Mouse (Mus musculus): ENCODE data around the gene Rpa1. TPM values are rescaled to one million over a fixed set of nuclear protein-coding genes. Genes with fewer than 3 reads are reported as not detected.

Rpa1 gene
- polyA plus RNA-seq (2012; rRNA removed): 54.6 and 59.8 TPM in 2 replicates

DNA sequence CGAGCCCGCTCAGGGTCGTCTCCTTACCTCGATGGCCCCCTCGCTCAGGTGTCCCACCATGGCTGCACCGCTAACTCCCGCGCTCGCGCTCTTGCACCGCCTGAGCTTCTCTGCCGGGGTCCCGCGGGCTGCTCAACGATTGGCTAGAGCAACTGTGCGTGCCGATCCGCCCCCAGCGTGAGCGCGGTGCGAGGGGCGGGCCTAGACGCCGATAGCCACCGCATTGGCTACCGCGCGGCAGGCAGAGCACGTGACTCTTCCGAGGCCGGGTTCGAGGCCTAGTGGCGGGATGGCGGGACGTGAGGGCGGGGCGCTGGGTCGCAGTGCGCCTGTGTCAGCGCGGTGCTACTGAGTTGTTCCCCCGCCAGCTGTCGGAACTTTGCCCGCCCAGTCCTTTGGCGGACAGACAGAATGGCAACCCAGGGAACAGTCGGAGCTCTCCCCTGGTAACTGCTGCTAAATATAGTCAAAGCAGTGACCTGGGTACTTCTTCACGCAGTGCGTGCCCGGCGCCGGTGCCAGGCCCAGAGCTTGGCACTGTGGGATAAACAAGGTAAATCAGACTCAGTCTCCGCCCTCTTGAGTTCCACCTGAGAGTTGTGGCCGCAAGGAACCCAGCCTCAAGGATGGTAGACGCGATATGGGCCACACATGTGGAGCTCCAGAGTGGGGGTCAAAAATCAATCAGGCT, at the start of gene Rpa1, which contains the start of gene Smyd4:
Gene Rpa1 (minus strand): TSS at position 126 of the 691 bp plus-strand sequence.
Gene Smyd4 (plus strand): TSS at position 235 of the 691 bp plus-strand sequence.

Other genes with a start within 250 kb of the Rpa1 start
- 7.9 and 17.4 TPM in 2 replicates for gene Hic1, start 178.8 kb downstream of the Rpa1 start, polyA plus RNA-seq (2012; rRNA removed)
- 19.2 TPM in 2 replicates for gene Ovca2, start 169.5 kb downstream of the Rpa1 start, polyA plus RNA-seq (2012; rRNA removed)
- 19.7 and 22.1 TPM in 2 replicates for gene Dph1, start 157.1 kb downstream of the Rpa1 start, polyA plus RNA-seq (2012; rRNA removed)
- gene Rtn4rl1, start 154.5 kb downstream of the Rpa1 start, polyA plus RNA-seq (2012; rRNA removed): 5.8 and 7.5 TPM in 2 replicates
- 8.2 TPM in 2 replicates for gene Smyd4, start 109 bp upstream of the Rpa1 start, polyA plus RNA-seq (2012; rRNA removed)
- 32.4 and 60.9 TPM in 2 replicates for gene Serpinf1, start 74.4 kb upstream of the Rpa1 start, polyA plus RNA-seq (2012; rRNA removed)
- gene Serpinf2, start 91.3 kb upstream of the Rpa1 start, polyA plus RNA-seq (2012; rRNA removed): 0.15 and 0.22 TPM in 2 replicates
- gene Wdr81, start 106.4 kb upstream of the Rpa1 start, polyA plus RNA-seq (2012; rRNA removed): 9.6 and 10.2 TPM in 2 replicates
- 1.8 and 3.9 TPM in 2 replicates for gene Tlcd2, start 113.4 kb upstream of the Rpa1 start, polyA plus RNA-seq (2012; rRNA removed)
- gene Prpf8, start 138.5 kb upstream of the Rpa1 start, polyA plus RNA-seq (2012; rRNA removed): 124 and 138 TPM in 2 replicates
- gene Rilp, start 161.8 kb upstream of the Rpa1 start, polyA plus RNA-seq (2012; rRNA removed): 1.3 and 1.6 TPM in 2 replicates
- gene Scarf1, start 165.2 kb upstream of the Rpa1 start, polyA plus RNA-seq (2012; rRNA removed): 5.4 and 5.9 TPM in 2 replicates
- gene Slc43a2, start 183.4 kb upstream of the Rpa1 start, polyA plus RNA-seq (2012; rRNA removed): 23.2 and 23.6 TPM in 2 replicates
- gene Pitpna, start 239.8 kb upstream of the Rpa1 start, polyA plus RNA-seq (2012; rRNA removed): 133 and 135 TPM in 2 replicates